ENCODE assay signal across 9 mouse cellular contexts in genomic region chr8:108574101-108574500, GRCm38 (mm10).
DNase-seq lines count a peak whose midpoint lies in the region; ATAC-seq and TF ChIP-seq lines count a peak whose summit lies in the region.
"Had no signal": no experiment of that assay in that cellular context is flagged by ENCODE, and none has a peak within 500 bp of the region (broad histone marks: within the 10 kb centered on the region; RNA-seq: fewer than 3 reads in every experiment).

No protein-coding gene starts in this region.

- no peak for TF ChIP-seq EP300 in CH12.LX (IDR thresholded peaks at IDR 0.05; ENCODE audit: low read length)

- DNase-seq in hindbrain, embryonic 10.5 days (ENCODE audit: low spot score) = peak; percentile 51
- DNase-seq in CH12.LX (ENCODE audit: extremely low read depth) = peak; percentile 61
- DNase-seq in heart, postnatal 10 days = peak; percentile 70 to 83
- no peak for DNase-seq in MN1 (ENCODE audit: low spot score)

- H3K27me3 ChIP-seq in hindbrain, embryonic 10.5 days (ENCODE audit: insufficient read depth, poor library complexity, severe bottlenecking) = peaks cover 22% of the 10 kb centered on the region
- no peaks in the 10 kb centered on the region for H3K27me3 ChIP-seq in hindbrain, embryonic 16.5 days (replicated peaks; ENCODE audit: control insufficient read depth, insufficient read depth, low read length)
- no peaks in the 10 kb centered on the region for H3K27me3 ChIP-seq in CH12.LX (replicated peaks)
- H3K27me3 ChIP-seq in liver, embryonic 16.5 days (ENCODE audit: control insufficient read depth, insufficient read depth, low read depth, low read length) = no peaks in the 10 kb centered on the region
- H3K27me3 ChIP-seq in small intestine, adult 2 months (ENCODE audit: control insufficient read depth, insufficient read depth, low read length) = no peaks in the 10 kb centered on the region

- ATAC-seq in hindbrain, embryonic 16.5 days = no peak
- 0 out of 2 replicates have a peak, but pooled peaks have one; percentile 32 for ATAC-seq in liver, embryonic 16.5 days (ENCODE audit: low read depth)

- H3K9ac ChIP-seq in hindbrain, embryonic 16.5 days (ENCODE audit: low read depth, low read length) = no peak overlapping the region
- no peak overlapping the region for H3K9ac ChIP-seq in CH12.LX (ENCODE audit: insufficient read depth, low read depth)
- H3K9ac ChIP-seq in liver, embryonic 16.5 days (ENCODE audit: low read depth, low read length) = no peak overlapping the region
- H3K9ac ChIP-seq: neural tube, embryonic 13.5 days had no signal

- H3K36me3 ChIP-seq in hindbrain, embryonic 10.5 days = no peaks in the 10 kb centered on the region
- H3K36me3 ChIP-seq in hindbrain, embryonic 16.5 days (ENCODE audit: control insufficient read depth, insufficient read depth, low read length) = no peaks in the 10 kb centered on the region
- no peaks in the 10 kb centered on the region for H3K36me3 ChIP-seq in CH12.LX (replicated peaks in 1 of 2; ENCODE audit: control insufficient read depth in 1 of 2, insufficient read depth in 1 of 2, low read length in 1 of 2)
- H3K36me3 ChIP-seq in liver, embryonic 16.5 days (ENCODE audit: control insufficient read depth, insufficient read depth) = no peaks in the 10 kb centered on the region
- no peaks in the 10 kb centered on the region for H3K36me3 ChIP-seq in small intestine, adult 2 months (ENCODE audit: control insufficient read depth, insufficient read depth, low read length)
- H3K36me3 ChIP-seq: neural tube, embryonic 13.5 days had no signal

- intact Hi-C loops in heart, postnatal 10 days (cut with DNase I) = loop anchor here (1.0 to 10.0 kb wide), 5 partner anchors 138 to 613 kb away; no protein-coding TSS in a partner anchor

- H3K4me2 ChIP-seq in hindbrain, embryonic 16.5 days (ENCODE audit: low read length) = no peak overlapping the region
- H3K4me2 ChIP-seq in CH12.LX (ENCODE audit: insufficient read depth, low read depth, poor library complexity, severe bottlenecking) = no peak overlapping the region
- no peak overlapping the region for H3K4me2 ChIP-seq in liver, embryonic 16.5 days (ENCODE audit: low read depth, low read length)
- H3K4me2 ChIP-seq: neural tube, embryonic 13.5 days had no signal

- H3K27ac ChIP-seq in hindbrain, embryonic 10.5 days = no peak overlapping the region
- no peak overlapping the region for H3K27ac ChIP-seq in hindbrain, embryonic 16.5 days (ENCODE audit: low read depth, low read length)
- no peak overlapping the region for H3K27ac ChIP-seq in CH12.LX (ENCODE audit: insufficient read depth, low read depth)
- no peak overlapping the region for H3K27ac ChIP-seq in bone marrow, adult 2 months (ENCODE audit: control insufficient read depth, insufficient read depth, low read depth, low read length, poor library complexity)
- H3K27ac ChIP-seq in liver, embryonic 16.5 days (ENCODE audit: low read length) = no peak overlapping the region
- no peak overlapping the region for H3K27ac ChIP-seq in small intestine, adult 2 months (ENCODE audit: insufficient read depth, low read depth, low read length)
- H3K27ac ChIP-seq: neural tube, embryonic 13.5 days had no signal

- in situ Hi-C loops in CH12.LX (cut with MboI; ENCODE audit: low pct_ligation_motif_present, low pct_unique_long_range_greater_than_20kb, low sequenced_read_pairs) = no loop called here

- peaks cover 18% of the 10 kb centered on the region for H3K4me1 ChIP-seq in hindbrain, embryonic 10.5 days (replicated peaks)
- no peaks in the 10 kb centered on the region; the same call in 1 of the 2 replicates for H3K4me1 ChIP-seq in hindbrain, embryonic 16.5 days (ENCODE audit: control insufficient read depth, insufficient read depth, low read depth, low read length)
- H3K4me1 ChIP-seq in CH12.LX (ENCODE audit: control insufficient read depth in 1 of 2, insufficient read depth in 2 of 2) = no peaks in the 10 kb centered on the region
- H3K4me1 ChIP-seq in bone marrow, adult 2 months (ENCODE audit: control insufficient read depth, insufficient read depth, low read length) = no peaks in the 10 kb centered on the region
- no peaks in the 10 kb centered on the region for H3K4me1 ChIP-seq in liver, embryonic 16.5 days (ENCODE audit: control insufficient read depth, low read depth, low read length)
- H3K4me1 ChIP-seq in small intestine, adult 2 months (ENCODE audit: control insufficient read depth, insufficient read depth, insufficient read length, low read length) = no peaks in the 10 kb centered on the region

- no peaks in the 10 kb centered on the region for H3K79me2 ChIP-seq in CH12.LX (replicated peaks; ENCODE audit: control insufficient read depth, extremely low read depth, insufficient read depth, poor library complexity, severe bottlenecking)

- H3K4me3 ChIP-seq in hindbrain, embryonic 10.5 days = no peak overlapping the region
- no peak overlapping the region for H3K4me3 ChIP-seq in hindbrain, embryonic 16.5 days (ENCODE audit: low read length)
- H3K4me3 ChIP-seq in CH12.LX (replicated peaks in 1 of 3; ENCODE audit: low read depth in 2 of 3, low read length in 2 of 3, poor library complexity in 1 of 3) = no peak overlapping the region
- no peak overlapping the region for H3K4me3 ChIP-seq in bone marrow, adult 2 months (replicated peaks; ENCODE audit: control insufficient read depth, low read depth, low read length)
- H3K4me3 ChIP-seq in liver, embryonic 16.5 days (ENCODE audit: low read depth, low read length) = no peak overlapping the region
- no peak overlapping the region for H3K4me3 ChIP-seq in small intestine, adult 2 months (ENCODE audit: low read depth, low read length)
- H3K4me3 ChIP-seq: neural tube, embryonic 13.5 days had no signal

- 38% methylated on average over 7 of the region's 7 CpGs for WGBS in hindbrain, embryonic 10.5 days
- WGBS in hindbrain, embryonic 16.5 days = 30% methylated on average over 7 of the region's 7 CpGs
- WGBS in bone marrow, adult 2 months = 5% methylated on average over 7 of the region's 7 CpGs
- WGBS in liver, embryonic 16.5 days (ENCODE audit: insufficient replicate concordance) = 11% methylated on average over 7 of the region's 7 CpGs
- WGBS in small intestine, adult 2 months = 31% methylated on average over 7 of the region's 7 CpGs

- TF ChIP-seq CTCF in CH12.LX (conservative IDR thresholded peaks at IDR 0.05 in 1 of 2, IDR thresholded peaks at IDR 0.05 in 1 of 2; ENCODE audit: low read depth in 2 of 2, low read length in 2 of 2) = peak; percentile 88 to 91
- peak; percentile 47 for TF ChIP-seq CTCF in bone marrow, adult 2 months (IDR thresholded peaks at IDR 0.05; ENCODE audit: control insufficient read depth, insufficient read depth, low read length)
- peak; percentile 44; the same call in 1 of the 2 replicates for TF ChIP-seq CTCF in small intestine, adult 2 months (IDR thresholded peaks at IDR 0.05; ENCODE audit: extremely low read depth, insufficient read length, insufficient replicate concordance, low read depth, low read length)

- peak; percentile 89 for TF ChIP-seq RAD21 in CH12.LX (IDR thresholded peaks at IDR 0.05; ENCODE audit: low read depth, low read length)

- H3K9me3 ChIP-seq in hindbrain, embryonic 10.5 days = no peaks in the 10 kb centered on the region
- H3K9me3 ChIP-seq in hindbrain, embryonic 16.5 days (ENCODE audit: control insufficient read depth, low read length) = no peaks in the 10 kb centered on the region
- no peaks in the 10 kb centered on the region for H3K9me3 ChIP-seq in CH12.LX (replicated peaks; ENCODE audit: low read length)
- no peaks in the 10 kb centered on the region for H3K9me3 ChIP-seq in liver, embryonic 16.5 days (replicated peaks; ENCODE audit: control insufficient read depth, low read length)
- H3K9me3 ChIP-seq: neural tube, embryonic 13.5 days had no signal

- no peak for TF ChIP-seq POLR2A in CH12.LX (IDR thresholded peaks at IDR 0.05; ENCODE audit: low read depth, low read length)
- no peak for TF ChIP-seq POLR2A in bone marrow, adult 2 months (IDR thresholded peaks at IDR 0.05; ENCODE audit: borderline replicate concordance, control insufficient read depth, low read depth, low read length)
- TF ChIP-seq POLR2A in small intestine, adult 2 months (IDR thresholded peaks at IDR 0.05; ENCODE audit: low read depth, low read length) = no peak

- dilution Hi-C loops in CH12.LX (cut with MboI; ENCODE audit: extremely low pct_ligation_motif_present, extremely low pct_unique_long_range_greater_than_20kb, low sequenced_read_pairs) = no loop called here

TF ChIP-seq in CH12.LX, 34 proteins besides CTCF, POLR2A, EP300 and RAD21:
- TF ChIP-seq ZC3H11A (IDR thresholded peaks at IDR 0.05; ENCODE audit: low read depth, low read length) (peak; percentile 76), MEF2A (IDR thresholded peaks at IDR 0.05; ENCODE audit: borderline replicate concordance, low read depth, low read length) (0 out of 2 replicates have a peak, but pooled peaks have one; percentile 15), SMC3 (IDR thresholded peaks at IDR 0.05; ENCODE audit: low read depth, low read length) (peak; percentile 95), POLR2AphosphoS2 (IDR thresholded peaks at IDR 0.05; ENCODE audit: low read depth, low read length) (no peak), BHLHE40 (IDR thresholded peaks at IDR 0.05; ENCODE audit: low read depth, low read length) (0 out of 2 replicates have a peak, but pooled peaks have one; percentile 6), NELFE (IDR thresholded peaks at IDR 0.05; ENCODE audit: low read depth, low read length) (peak; percentile 47; the same call in 1 of the 2 replicates), ZMIZ1 (IDR thresholded peaks at IDR 0.05; ENCODE audit: low read depth, low read length) (no peak), NRF1 (IDR thresholded peaks at IDR 0.05; ENCODE audit: low read depth, low read length) (no peak), SIN3A (IDR thresholded peaks at IDR 0.05; ENCODE audit: low read length) (no peak), CHD1 (IDR thresholded peaks at IDR 0.05; ENCODE audit: low read depth, low read length) (no peak), ZKSCAN1 (IDR thresholded peaks at IDR 0.05; ENCODE audit: borderline replicate concordance, low read depth, low read length) (no peak), ELF1 (IDR thresholded peaks at IDR 0.05; ENCODE audit: low read depth, low read length) (no peak), MYC (IDR thresholded peaks at IDR 0.05; ENCODE audit: low read depth, low read length) (peak; percentile 57; the same call in 1 of the 2 replicates), MAX (IDR thresholded peaks at IDR 0.05; ENCODE audit: low read length) (0 out of 2 replicates have a peak, but pooled peaks have one; percentile 17)
